Mouse (Mus musculus) c-Kit-negative CD71-positive TER-119-positive erythroid progenitor cells, embryonic 14.5 days (primary cell): ENCODE data around the gene Tcea3.

Source experiments
- DNase-seq: peaks from one replicate; pipeline ENCODE4 v3.0.0-alpha.2; 2013; ENCODE audit warnings: low read depth, low spot score

Tcea3 gene

GRCm38 (mm10) chr4:136247729-136248463 is at the start of gene Tcea3:
Gene Tcea3 (plus strand): TSS chr4:136247729.
- no peak for DNase-seq

- no peak for DNase-seq
These were observed 48.7 kb upstream of the Tcea3 start for GRCm38 (mm10) chr4:136198846-136199245.

GRCm38 (mm10) chr4:136199562-136200292 is 47.8 kb upstream of the Tcea3 start:
- no peak for DNase-seq

GRCm38 (mm10) chr4:136202509-136202908 is 45.0 kb upstream of the Tcea3 start:
- no peak for DNase-seq

GRCm38 (mm10) chr4:136204775-136205174 is 42.8 kb upstream of the Tcea3 start:
- DNase-seq = no peak

- DNase-seq = peak; percentile 80
These were observed 41.3 kb upstream of the Tcea3 start, which contains the start of gene Asap3 for GRCm38 (mm10) chr4:136206033-136206893. Gene Asap3 (plus strand): TSS chr4:136206365.

- DNase-seq = no peak
These were observed 40.6 kb upstream of the Tcea3 start for GRCm38 (mm10) chr4:136206943-136207342.

GRCm38 (mm10) chr4:136210931-136211330 is 36.6 kb upstream of the Tcea3 start:
- DNase-seq = no peak

GRCm38 (mm10) chr4:136213629-136214028 is 33.9 kb upstream of the Tcea3 start:
- DNase-seq = no peak

GRCm38 (mm10) chr4:136214828-136215227 is 32.7 kb upstream of the Tcea3 start:
- no peak for DNase-seq

- DNase-seq = no peak
These were observed 32.0 kb upstream of the Tcea3 start for GRCm38 (mm10) chr4:136215576-136215975.

- no peak for DNase-seq
These were observed 30.5 kb upstream of the Tcea3 start for GRCm38 (mm10) chr4:136217063-136217462.

GRCm38 (mm10) chr4:136218595-136219214 is 28.8 kb upstream of the Tcea3 start:
- DNase-seq = no peak

- no peak for DNase-seq
These were observed 27.3 kb upstream of the Tcea3 start for GRCm38 (mm10) chr4:136220133-136220775.

GRCm38 (mm10) chr4:136223549-136224239 is 23.8 kb upstream of the Tcea3 start:
- no peak for DNase-seq

- no peak for DNase-seq
These were observed 23.3 kb upstream of the Tcea3 start for GRCm38 (mm10) chr4:136224240-136224559.

- no peak for DNase-seq
These were observed 22.7 kb upstream of the Tcea3 start for GRCm38 (mm10) chr4:136224677-136225460.

- DNase-seq = no peak
These were observed 20.1 kb upstream of the Tcea3 start for GRCm38 (mm10) chr4:136227408-136227807.

- DNase-seq = no peak
These were observed 18.9 kb upstream of the Tcea3 start for GRCm38 (mm10) chr4:136228640-136229039.

GRCm38 (mm10) chr4:136238669-136239068 is 8.9 kb upstream of the Tcea3 start:
- no peak for DNase-seq
